Mouse (Mus musculus): ENCODE results near the gene Gpr68. TPM values are rescaled to one million over a fixed set of nuclear protein-coding genes. Genes with fewer than 3 reads are reported as not detected.

Gpr68 gene
- total RNA-seq, 2 experiments from 2014 or later, result 0.26 TPM; not detected in 1

DNA sequence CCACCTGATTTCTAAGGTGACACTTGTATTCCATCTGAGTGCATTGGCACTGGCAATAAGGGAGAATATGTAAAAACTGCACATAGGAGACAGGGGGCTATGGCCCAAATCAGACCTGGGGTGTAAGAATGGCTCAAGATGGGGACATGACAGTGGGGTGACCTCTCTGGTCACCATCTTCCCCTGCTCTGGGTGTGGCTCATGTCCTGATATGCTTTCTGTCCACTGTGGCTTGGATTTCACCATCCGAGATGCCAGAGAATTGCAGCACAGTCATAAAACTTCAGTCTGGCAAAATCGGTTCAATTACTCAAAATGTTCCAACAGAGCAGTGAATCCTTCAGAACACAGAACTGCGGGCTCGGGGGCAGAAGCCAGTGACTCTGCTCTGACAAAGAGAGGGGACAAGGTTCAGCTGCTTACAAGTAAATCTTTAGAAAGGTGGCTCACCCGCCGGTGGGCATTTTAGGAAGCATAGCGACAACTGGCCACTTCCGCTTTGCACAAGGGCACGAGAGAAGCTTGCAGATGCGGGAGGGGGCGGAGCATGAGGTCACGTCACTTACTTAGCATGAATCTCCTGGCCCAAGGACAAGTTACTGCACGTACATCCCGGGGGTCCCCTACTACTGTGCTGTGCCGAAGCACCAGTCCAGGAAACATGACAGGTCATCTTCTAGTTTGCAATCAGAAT lies 16.8 kb upstream of the Gpr68 start:
- DNase-seq (ENCODE audit: low spot score), result no peak

DNA sequence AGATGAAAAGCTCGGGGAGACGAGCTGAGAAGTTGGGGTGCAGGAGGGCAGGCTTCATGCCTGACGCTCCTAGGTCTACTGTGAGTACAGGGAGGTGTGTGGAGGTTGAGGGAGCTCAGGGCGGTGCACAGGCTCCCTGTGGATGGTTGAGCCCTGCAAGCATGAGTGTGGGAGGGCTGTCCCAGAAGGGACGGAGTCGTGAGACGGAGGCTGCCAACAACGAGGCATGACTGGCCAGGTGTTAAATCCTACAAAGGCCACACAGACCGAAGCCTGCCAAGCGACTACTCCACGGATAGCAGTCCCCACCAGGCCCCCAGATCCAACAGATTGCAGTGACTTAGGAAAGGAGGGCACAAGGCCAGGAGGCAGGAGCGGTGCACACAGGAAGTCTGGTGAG lies 2.7 kb upstream of the Gpr68 start:
- no peak for DNase-seq (ENCODE audit: low spot score)

DNA sequence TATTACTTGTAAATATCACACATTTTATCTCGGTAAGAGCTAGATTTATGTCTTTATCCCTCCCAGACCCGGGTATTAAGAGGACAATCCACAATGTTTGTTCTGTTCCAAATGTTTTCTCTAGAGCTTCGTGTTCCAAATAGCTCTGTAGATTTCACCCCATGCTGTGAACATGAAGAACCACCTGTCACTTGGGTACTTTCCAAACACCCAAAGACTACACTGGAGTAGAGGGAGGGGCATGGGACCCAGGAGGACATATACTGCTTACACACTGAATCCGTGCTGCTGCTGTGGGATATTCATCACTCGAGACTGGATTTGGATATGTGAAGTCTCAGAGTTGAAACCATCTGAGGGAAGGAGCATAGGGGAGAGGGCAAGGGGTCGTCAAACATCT lies 1.8 kb upstream of the Gpr68 start:
- no peak for DNase-seq (ENCODE audit: low spot score)

DNA sequence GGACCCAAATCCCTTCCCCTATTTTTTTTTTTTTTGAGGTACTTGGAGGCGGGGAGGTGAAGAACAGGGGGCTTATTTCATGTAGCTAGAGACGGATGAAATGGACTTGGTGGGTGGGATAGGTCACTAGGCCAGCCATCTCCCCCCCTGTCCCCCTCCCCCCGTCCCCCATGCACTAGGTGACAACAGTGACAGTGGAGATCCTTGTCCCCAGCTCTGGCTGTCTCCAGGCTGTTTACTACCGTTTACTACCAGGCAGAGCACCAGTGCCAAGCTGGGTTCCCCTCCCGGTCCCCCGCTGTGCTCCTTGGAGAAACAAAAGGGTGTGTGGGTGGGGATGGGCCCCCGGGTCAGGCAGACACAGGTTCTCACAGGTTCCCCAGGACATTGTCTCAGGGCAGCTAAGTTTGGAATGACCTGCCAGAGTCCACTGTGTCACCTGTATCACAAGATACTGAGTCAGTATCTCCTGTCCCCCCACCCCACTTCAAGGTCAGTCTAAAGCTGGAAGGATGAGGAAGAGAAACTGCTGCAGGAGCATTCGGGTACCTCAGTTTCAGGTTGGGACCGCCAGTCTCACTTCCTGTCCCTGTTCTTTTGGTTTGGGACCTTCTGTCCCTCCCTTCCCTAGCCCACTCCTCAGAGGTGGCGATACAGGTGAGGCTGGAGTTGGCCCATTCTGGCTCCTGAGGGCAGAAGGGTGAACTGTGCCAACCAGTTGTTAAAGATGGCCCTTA lies 468 bp upstream of the Gpr68 start:
- DNase-seq (ENCODE audit: low spot score), result no peak

DNA sequence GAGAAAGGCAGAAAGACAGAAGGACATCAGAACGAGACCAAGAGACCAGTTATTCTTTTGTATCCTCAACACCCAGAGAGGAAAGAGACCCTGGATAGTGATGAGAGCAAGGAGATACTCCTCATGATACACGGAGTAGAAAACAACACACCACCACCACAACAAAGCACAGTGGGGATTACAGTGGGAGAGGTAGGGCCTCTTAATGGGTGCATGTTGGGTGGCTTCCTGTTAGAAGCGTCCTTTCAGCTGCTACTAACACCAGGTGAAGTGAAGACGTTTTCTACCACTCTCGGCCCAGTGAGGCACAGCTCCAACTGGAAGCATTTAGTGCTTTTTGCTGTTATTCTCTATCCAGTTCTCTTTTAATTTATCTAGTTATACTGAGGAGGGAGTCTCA lies 1.1 kb downstream of the Gpr68 start:
- no peak for DNase-seq (ENCODE audit: low spot score)

DNA sequence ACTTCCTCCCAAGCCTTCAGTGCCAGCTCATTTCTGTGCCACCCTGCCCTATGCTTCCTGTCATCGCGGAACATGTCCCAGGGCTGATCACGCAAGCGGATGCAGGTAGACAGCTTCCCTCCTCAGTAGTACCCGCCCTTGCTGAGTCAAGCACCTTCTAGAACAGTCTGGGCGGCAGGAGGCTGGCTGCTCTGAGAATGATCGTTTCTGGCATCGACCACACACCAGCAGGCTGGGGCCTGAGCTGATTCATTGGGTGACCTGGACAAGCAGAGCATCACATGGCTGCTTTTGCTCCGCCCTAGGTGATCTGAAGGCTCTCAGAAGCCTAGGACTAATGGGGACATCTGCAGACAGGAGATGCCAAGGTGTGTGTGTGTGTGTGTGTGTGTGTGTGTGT lies 4.2 kb downstream of the Gpr68 start:
- no peak for DNase-seq (ENCODE audit: low spot score)

DNA sequence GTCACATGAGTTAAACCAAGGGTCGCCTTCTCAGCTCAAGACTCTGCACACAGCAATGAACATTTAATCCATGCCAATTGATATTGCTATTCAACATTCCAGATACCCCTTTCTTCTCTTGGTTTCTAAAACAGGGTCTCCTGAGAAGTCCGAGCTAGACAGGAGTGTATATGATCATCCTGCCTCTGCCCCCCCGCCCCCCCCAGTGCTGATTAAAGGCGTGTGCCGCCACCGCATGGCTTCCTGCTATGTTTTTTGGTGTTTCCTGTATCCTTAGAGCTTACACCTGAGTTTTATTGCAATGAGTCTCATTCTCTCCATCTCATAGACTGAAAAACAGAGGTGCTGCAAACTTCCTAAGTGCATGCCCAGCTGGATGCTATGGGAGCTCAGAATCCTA lies 6.6 kb downstream of the Gpr68 start:
- DNase-seq (ENCODE audit: low spot score), result no peak

DNA sequence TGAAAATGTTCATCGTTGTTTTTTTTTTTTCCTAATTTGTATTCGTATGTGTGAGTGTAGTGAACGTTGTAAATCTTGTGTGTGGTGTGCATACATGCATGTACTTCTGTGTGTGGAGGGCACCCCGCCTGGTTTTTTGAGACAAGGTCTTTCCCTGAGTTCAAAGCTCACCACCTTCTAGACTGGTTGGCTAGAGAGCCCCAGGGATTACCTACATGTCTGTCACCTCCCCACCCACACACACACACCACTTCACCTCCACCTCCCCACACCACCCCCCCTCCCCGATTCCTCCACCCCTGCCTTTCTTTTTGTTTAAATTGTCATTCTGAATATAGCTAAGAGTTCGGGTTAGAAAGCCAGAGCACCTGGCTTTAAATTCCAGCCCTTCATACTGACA lies 7.1 kb downstream of the Gpr68 start:
- no peak for DNase-seq (ENCODE audit: low spot score)

DNA sequence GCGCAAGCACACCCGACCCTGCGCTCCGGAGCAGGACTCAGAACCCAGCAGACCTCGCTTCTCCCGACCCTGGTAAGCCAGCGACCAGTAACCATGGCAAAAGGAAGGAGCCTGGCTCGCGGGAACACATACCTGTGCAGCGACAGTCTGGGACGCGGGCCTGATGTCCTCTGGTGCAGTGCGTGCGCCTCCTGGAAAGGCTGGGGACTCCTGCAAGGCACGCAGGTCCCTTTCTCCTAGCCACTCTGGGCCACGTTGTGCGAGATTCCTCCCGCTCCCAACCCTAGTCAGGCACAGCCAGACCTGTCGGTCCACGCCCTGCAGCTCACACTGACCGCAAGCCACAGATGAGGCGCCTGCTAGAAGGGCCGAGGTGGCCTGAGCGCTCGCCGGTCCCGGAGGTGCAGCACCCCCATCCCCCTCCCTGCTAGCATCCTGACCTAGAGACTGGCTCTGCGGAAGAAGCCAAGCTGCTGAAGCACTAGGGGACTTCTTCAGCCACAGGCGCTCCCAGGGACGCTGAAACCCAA lies 8.8 kb downstream of the Gpr68 start:
- DNase-seq (ENCODE audit: low spot score), result no peak

DNA sequence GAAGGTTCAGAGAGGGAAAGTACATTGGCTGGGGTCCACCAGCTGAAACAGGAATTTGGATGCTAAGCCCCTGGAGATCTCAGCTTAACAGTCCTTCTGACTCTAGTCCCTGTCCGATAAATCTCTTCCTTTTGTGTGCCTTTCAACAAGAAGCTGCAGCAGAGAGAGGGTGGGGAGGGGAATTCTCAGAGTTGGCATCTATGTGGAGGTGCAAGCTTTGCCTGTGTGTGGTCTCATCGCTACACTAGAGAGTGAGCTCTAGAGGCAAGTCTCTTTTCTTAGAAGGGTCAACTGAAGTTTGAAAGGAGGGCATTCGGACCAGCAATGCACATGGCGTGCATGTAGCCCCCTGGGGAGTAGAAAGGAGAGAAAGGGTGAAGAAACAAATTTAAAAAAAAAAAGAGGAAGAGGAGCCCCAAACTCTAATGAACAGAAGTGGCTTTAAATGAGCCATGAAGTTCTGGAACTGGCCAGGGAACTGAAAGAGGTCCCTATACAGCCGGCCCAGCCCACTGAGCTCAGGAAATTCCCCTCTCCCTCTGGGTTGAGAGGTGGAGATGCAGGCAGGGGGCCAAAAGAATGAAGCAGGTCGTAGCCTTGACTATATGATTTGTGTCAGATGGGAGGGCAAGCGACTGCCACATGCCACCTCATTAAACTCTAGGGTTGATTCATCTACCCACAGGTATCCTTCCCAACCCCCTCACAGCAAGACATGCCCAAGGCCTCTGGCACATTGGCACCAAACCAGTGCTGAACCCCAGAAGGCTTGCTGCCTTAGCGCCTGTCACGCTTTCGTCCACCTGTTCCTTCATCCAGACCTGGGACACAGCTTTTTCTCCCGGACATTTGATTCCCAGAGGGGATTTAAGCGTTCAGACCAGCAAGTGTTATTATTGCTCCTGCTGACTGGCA lies 10.0 kb downstream of the Gpr68 start:
- DNase-seq (ENCODE audit: low spot score), result no peak

DNA sequence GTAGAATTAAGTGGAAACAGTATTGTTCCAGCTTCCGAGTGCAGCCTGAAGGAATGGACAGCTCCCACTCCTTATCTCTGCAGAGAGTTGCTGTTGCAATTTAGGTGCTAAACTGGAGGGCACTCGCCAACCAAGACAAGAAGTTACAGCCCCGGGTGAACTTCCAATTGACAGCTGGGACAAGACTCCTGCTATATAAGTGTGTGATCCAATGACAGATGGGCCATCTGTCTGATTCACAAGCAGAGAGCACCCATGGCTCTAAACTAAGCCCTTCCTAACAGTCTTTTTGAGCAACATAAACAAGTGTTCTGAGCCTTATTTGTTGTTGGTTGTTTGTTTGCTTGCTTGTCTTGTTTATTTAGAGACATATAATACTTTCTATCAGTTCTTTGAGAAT lies 11.3 kb downstream of the Gpr68 start:
- no peak for DNase-seq (ENCODE audit: low spot score)

DNA sequence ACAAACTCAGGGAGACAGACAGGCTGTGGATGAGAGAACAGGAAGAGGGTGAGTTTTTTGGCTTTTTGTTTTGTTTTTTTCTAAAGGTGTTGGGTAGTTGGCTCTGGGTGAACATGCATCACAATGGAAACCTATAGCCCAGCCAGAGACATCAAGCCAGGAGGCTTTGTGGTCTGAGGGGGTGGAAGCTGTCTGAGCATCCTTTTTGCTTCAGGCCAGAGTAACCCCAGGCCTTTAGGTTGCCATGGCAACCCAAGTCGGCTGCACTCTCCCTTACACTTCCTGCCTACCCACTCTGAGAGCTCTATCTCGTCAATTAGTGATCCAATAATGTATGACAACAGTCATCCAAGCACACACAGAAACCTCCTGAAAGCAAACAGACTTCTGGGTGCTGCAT lies 12.5 kb downstream of the Gpr68 start:
- DNase-seq (ENCODE audit: low spot score), result no peak

DNA sequence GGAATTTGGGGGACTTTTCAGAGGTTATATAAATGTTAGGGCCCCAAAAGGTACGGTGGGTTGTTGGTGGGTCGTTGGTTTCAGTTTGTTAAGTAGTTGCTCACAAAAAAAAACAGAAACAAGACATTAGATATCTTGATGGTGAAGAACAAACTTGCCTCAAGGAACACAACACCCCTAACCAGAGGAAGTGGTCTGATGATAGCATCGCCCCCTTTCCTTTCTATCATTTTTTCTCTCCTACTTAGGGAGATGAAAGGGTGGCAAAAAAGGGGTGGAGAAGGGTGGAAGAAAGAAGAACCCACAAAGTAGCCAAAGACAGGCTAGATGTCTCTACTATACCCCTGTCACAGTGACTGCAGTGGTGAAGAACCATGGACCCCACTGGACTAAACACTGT lies 17.4 kb downstream of the Gpr68 start:
- DNase-seq (ENCODE audit: low spot score), result no peak

DNA sequence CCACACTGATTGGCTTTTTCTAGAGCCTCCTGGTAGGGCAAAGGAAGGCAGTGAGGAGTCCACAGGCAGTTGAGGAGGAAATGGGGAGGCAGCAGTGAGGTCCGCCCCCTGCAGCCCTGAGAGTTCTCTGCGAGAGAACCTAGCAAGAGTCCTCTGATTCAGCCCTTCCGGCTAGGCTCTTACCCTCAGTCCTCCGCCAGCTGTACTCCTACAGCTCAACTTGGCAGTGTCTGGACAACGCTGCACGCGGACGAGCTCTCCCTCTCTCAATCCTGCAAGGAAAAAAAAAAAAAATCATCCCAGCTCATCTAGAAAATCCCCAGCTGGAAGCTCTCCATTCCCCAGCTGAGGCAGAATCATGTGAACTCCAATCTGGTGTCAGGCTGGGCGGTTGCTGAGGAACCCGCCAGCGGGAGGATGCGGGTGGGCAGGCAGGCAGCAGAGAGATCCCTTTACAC lies 20.2 kb downstream of the Gpr68 start:
- no peak for DNase-seq (ENCODE audit: low spot score)

DNA sequence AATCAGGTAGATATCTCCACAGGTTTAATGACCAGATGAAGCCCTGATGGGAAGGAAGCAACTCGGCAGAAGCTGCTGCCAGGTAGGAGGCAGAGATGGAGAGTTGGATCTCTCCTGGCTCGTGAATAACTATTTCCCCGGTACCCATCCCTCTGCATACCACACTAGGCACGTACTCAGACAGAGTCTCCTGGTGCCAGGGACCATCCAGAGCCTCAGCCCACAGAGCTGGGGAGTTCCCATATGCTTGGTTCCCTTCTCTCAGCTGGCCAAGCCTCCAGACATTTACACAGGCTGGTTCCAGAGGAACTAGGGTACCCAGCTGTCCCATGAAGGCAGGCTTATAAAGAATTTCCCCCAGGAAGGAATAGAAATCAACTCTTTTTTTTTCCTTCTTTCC lies 21.1 kb downstream of the Gpr68 start:
- DNase-seq (ENCODE audit: low spot score), result no peak

DNA sequence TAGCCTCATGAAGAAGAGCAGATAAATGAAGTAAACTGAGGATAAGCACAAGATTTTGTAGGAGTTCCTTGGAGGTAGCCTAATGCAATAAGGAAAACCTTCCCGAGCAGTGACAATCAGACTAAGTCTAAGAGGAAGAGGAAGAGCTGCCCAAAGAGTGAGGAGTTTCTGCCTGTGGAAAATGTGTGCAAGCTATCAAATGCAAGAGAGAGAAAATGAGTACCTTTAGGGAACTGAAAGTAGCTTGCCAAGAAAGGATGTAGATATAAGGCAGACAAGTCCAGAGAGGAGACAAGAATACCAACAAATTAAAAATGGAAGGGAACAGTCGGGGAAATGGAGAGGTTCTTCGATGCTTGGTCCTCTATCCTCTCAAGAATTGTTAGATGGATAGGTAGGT lies 22.4 kb downstream of the Gpr68 start:
- DNase-seq (ENCODE audit: low spot score), result no peak

DNA sequence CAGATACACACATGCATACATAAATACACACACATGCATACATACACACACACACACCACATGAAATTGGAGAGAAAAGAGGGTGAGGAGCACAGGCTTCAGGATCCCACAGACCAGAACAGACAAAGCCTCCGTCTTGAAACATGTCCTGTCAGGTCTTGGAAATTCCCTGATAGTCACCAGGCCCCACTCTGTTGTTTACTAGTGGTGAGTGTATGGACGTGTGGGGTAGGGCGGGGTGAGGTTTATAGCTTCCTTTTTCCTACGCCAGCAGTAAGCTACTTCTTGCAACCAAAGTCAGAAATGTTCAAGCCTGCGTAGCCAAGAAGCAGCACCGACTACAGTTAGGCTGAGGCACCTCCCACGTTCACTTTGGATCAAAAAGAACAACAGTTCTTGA lies 24.8 kb downstream of the Gpr68 start:
- no peak for DNase-seq (ENCODE audit: low spot score)

DNA sequence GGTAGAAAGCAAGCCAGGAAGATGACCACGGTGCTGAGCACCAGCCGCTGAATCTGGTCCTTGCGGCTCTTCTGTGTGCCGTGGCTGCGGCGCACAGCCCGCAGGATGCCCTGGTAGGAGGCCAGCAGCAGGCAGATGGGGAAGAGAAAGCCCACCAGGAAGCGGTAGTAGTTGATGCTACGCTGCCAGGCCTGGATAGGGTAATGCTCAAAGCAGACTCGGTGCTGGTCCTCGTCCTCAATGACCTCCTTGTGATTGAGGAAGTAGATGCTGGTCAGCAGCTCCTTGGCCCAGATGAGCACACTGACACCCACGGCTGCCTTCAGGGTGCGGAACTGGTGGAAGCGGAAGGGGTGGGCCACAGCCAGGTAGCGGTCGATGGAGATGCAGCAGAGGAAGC lies 29.4 kb downstream of the Gpr68 start:
- no peak for DNase-seq (ENCODE audit: low spot score)

DNA sequence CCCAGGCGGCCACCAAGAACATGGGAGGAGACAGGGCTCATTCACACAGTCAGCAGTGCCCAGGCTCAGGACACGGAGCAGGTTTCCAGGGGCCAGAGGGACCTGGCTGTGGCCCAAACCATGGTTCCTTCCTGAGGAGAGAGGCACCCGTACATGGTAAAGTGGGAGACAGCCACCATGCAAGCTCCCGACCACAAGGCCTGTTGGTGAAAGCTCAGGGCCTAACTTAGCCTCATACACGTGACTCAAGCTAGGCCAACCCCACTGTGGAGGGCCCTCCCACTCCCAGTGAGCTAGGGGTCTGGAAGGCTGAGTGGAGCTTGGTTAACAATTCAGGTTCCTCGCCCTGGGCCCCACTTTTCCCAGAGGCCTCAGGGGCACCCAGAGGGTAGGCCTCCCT lies 30.1 kb downstream of the Gpr68 start:
- no peak for DNase-seq (ENCODE audit: low spot score)

DNA sequence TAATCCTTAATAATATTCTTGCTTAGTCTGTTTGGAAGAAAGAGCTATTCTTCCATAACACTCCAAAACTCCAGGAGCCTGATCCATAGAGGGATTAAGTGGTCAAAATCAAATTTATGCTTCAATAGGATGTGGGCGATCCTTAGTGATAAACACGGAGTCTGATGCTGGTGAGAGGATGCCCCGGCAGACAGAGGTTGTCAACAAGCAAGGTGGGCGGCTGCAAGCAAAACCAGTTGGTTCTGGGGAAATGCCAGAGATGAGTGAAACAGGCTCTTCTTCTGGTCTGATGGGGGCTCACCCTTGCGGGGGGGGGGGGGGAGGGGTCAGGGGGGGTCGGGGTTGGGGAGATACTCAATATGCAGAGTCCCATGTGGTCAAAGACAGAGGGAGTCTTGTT lies 32.0 kb downstream of the Gpr68 start:
- DNase-seq (ENCODE audit: low spot score), result no peak

DNA sequence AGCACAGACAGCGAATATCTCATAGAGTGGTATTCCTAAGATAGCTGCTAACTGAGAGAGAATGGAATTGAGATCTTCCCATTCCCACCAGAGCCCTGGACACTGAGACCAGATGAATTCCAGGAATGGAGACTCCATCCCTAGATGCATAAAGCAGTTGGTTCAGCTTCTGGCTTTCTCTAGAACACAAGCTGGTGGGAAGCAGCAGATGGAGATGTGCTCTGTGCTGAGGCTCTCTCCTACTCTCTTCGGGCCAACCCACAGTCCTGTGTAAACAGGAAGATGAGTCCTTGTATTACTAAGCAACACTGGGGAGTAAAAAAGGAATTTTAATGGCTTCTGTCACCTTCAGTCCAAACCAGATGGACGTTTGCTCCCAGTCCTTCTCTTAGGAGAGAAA lies 32.4 kb downstream of the Gpr68 start:
- no peak for DNase-seq (ENCODE audit: low spot score)

DNA sequence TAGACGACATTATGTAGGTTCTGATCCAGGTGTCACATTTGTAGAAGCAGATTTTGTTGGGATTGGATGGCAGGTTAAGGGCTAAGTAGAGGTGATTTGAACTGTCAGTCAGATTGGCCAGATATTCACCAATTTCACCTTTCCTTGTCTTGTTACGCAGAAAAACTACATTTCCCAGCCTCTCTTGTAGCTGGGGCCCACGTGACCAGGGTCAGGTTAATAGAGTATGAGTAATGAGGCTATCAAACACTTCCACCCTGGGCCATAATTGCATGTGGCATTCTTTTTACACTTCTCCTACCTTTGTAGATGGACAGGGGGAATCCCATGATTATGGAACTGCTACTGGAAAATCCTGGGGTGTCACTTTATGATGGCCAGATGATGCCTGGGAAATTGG lies 34.4 kb downstream of the Gpr68 start:
- DNase-seq (ENCODE audit: low spot score), result no peak
